Mouse (Mus musculus) inflammation-experienced regulatory T-cells, adult 16 weeks (primary cell): Measurements from ENCODE around the gene Hmx2. TPM values are rescaled to one million over a fixed set of nuclear protein-coding genes. Genes with fewer than 3 reads are reported as not detected.

ENCODE experiments used
- polyA plus RNA-seq: library from polyadenylated mRNA; unstranded; fragments of 100-300 nt; shearing (Covaris generic); gene quantifications from one replicate; pipeline ENCODE4 v1.2.1, GENCODE M21; 2017

The Hmx2 gene
- polyA plus RNA-seq, result not detected

DNA sequence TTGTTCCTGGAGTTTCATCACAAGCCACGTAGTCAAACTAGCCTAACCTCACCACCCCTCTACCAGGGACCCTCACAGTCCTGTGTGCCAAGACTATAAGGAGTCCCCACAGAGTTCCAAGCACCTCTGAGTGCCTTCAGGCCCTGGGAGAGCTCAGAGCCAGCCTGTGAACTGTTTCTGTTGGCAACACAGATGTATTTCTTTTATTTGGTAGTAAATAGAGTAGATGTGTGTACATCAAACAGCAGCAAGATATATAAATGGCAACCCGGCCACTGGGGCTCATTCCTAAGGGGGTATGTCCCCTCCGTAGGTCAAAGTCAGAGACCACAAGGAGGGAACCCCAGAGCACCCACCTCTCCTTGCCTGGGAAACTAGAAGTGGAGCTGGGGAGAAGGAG lies at the start of gene Hmx2:
Hmx2 (plus strand) TSS at position 301 of the 400 bp plus-strand sequence.

DNA sequence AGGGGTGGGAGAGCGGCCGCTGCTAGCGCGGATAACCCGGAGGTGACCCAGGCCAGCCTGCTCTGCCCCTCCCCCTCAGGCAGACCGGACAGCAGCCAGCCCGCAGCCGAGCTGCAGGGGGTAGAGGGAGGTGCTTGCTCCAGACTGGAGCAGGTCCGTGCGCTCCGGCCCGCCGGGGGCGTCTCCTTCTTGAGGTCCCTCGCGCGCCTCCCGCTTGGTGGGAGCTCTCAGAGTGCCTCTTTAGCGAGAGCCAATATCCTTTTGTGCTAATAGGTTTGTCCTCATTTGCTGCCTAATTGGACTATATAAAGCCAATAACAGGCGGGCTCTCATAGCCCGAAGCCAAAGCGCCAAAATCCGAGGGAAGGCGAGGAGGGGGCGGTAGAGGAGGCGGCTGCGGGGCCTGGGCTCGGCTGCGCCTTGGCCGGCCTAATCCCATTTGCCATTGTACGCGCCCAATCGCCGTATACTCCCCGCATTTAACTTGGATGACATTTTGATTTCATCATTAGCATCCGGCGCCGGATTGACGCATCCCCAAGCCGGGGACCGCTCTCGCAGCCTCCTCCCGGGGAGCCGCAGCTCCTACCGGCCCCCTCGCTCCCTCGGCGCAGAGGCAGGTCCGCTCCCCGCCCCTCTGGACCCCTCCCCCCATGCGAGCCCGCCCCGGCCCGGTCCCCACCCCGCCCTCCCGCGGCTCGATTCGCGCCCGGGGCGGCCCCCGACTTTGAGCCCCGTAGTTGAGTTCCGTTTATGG lies 6.3 kb upstream of the Hmx2 start, which contains the start of gene Hmx3:
Hmx3 (plus strand) TSS at position 753 of the 757 bp plus-strand sequence.

DNA sequence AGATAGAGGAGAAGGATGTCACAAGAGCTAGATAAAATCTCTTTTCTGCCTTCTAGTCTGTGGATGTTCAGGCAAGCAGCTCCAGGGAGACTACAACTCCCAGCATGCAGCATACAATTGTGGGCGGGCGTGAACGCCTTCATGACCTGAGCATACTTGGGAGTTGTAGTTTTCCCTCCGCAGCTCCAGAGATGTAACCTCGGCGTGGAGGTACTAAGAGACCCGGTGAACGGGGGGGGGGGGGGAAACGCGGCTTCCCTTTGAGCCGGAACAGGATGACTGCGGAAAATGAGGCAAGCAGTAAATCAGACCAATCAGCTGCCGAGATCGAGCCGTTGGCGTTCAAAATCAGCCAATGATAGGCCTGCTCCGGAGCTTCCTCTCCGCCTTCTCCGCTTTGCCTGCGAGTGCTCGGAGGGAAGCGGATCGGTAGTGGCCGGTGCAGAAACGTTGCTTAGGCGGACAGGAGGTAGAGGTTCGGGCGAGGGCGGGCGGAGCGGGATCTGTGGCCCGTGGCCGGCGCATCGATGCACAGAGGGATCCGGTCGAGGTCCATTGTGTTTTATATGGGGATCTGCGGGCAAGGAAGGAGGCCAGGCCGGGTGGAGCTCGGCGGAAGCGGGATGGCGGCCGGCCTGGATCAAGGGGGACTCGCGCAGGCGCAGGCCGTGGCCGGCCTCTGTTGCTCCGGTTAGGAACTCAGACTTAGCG lies 11.6 kb downstream of the Hmx2 start, which contains the start of gene Bub3:
Bub3 (plus strand) TSS at position 237 of the 711 bp plus-strand sequence.

Other genes starting within 250 kb of the Hmx2 start
- gene Cuzd1, start 226.5 kb upstream of the Hmx2 start, polyA plus RNA-seq, result not detected
- not detected for gene Fam24b, start 219.3 kb upstream of the Hmx2 start, polyA plus RNA-seq
- gene Fam24a, start 214.9 kb upstream of the Hmx2 start, polyA plus RNA-seq, result not detected
- gene 2310057M21Rik, start 186.0 kb upstream of the Hmx2 start, polyA plus RNA-seq, result 28.3 TPM
- 53.2 TPM for gene Pstk, start 177.6 kb upstream of the Hmx2 start, polyA plus RNA-seq
- gene Ikzf5, start 138.3 kb upstream of the Hmx2 start, polyA plus RNA-seq, result 29.9 TPM
- gene Acadsb, start 138.2 kb upstream of the Hmx2 start, polyA plus RNA-seq, result 80.8 TPM
- not detected for gene Hmx3, start 5.9 kb upstream of the Hmx2 start, polyA plus RNA-seq
- gene Bub3, start 11.4 kb downstream of the Hmx2 start, polyA plus RNA-seq, result 179 TPM